Mouse (Mus musculus): Measurements from ENCODE around the gene Znrf2. TPM values are rescaled to one million over a fixed set of nuclear protein-coding genes. Genes with fewer than 3 reads are reported as not detected.

Znrf2 gene
- polyA plus RNA-seq, 1 experiment from 2014 or later = 6.2 TPM

GRCm38 (mm10) chr6:54830048-54830772 lies 13.5 kb downstream of the Znrf2 start:
- Histone ChIP-seq H3K9me3 (replicated peaks; ENCODE audit: control insufficient read depth, low read length, poor library complexity, severe bottlenecking) (no peaks in the 10 kb centered on the region), H3K9ac (ENCODE audit: low read depth, low read length) (no peak overlapping the region), H3K4me3 (ENCODE audit: low read depth, low read length) (no peak overlapping the region), H3K27ac (ENCODE audit: low read length) (no peak overlapping the region), H3K4me2 (ENCODE audit: low read length) (no peak overlapping the region), H3K4me1 (ENCODE audit: control insufficient read depth, insufficient read depth, low read length) (no peaks in the 10 kb centered on the region), H3K27me3 (ENCODE audit: control insufficient read depth, insufficient read depth, low read depth, low read length) (no peaks in the 10 kb centered on the region), H3K36me3 (ENCODE audit: control insufficient read depth, insufficient read depth, low read length) (no peaks in the 10 kb centered on the region)
- ATAC-seq = no peak
- 83% methylated on average over 7 of the region's 7 CpGs for WGBS

- Histone ChIP-seq H3K9me3 (replicated peaks; ENCODE audit: control insufficient read depth, low read length, poor library complexity, severe bottlenecking) (no peaks in the 10 kb centered on the region), H3K4me3 (ENCODE audit: low read depth, low read length) (no peak overlapping the region), H3K4me1 (ENCODE audit: control insufficient read depth, insufficient read depth, low read length) (no peaks in the 10 kb centered on the region), H3K9ac (ENCODE audit: low read depth, low read length) (no peak overlapping the region), H3K36me3 (ENCODE audit: control insufficient read depth, insufficient read depth, low read length) (no peaks in the 10 kb centered on the region), H3K27ac (ENCODE audit: low read length) (no peak overlapping the region), H3K27me3 (ENCODE audit: control insufficient read depth, insufficient read depth, low read depth, low read length) (no peaks in the 10 kb centered on the region), H3K4me2 (ENCODE audit: low read length) (no peak overlapping the region)
- WGBS = 68% methylated on average over 8 of the region's 8 CpGs
- ATAC-seq = no peak
Measured at GRCm38 (mm10) chr6:54831069-54831720, 14.5 kb downstream of the Znrf2 start.

- no peak overlapping the region for H3K4me2 ChIP-seq (ENCODE audit: low read length)
- no peaks in the 10 kb centered on the region for H3K9me3 ChIP-seq (replicated peaks; ENCODE audit: control insufficient read depth, low read length, poor library complexity, severe bottlenecking)
- H3K4me1 ChIP-seq (ENCODE audit: control insufficient read depth, insufficient read depth, low read length) = no peaks in the 10 kb centered on the region
- no peak overlapping the region for H3K9ac ChIP-seq (ENCODE audit: low read depth, low read length)
- 66% methylated on average over 2 of the region's 2 CpGs for WGBS
- H3K36me3 ChIP-seq (ENCODE audit: control insufficient read depth, insufficient read depth, low read length) = no peaks in the 10 kb centered on the region
- no peak overlapping the region for H3K4me3 ChIP-seq (ENCODE audit: low read depth, low read length)
- H3K27me3 ChIP-seq (ENCODE audit: control insufficient read depth, insufficient read depth, low read depth, low read length) = no peaks in the 10 kb centered on the region
- no peak for ATAC-seq
- no peak overlapping the region for H3K27ac ChIP-seq (ENCODE audit: low read length)
Measured at GRCm38 (mm10) chr6:54833427-54833826, 16.7 kb downstream of the Znrf2 start.

- Histone ChIP-seq H3K9ac (ENCODE audit: low read depth, low read length) (no peak overlapping the region), H3K4me2 (ENCODE audit: low read length) (no peak overlapping the region)
- no peak for ATAC-seq
Measured at GRCm38 (mm10) chr6:54836666-54837065, 19.9 kb downstream of the Znrf2 start.

DNA sequence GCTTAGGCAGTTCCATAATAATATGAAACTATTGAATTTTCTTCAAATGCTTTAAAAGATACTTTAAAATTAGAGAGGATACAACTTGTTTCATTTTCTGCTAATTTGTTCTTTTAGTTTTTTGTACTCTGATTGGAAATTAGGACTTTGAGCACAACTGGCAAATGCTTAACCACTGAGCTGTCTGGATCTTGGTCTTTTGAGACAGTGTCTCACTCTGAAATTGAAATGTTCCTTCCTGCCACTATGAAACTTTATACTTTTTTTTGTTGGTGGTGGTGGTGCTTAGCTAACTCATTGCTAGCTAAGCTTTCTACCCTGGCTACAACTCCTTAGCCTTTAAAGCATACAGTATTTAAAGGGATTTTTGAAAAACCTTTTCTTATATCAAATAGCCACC lies 24.7 kb downstream of the Znrf2 start:
- Histone ChIP-seq H3K27me3 (ENCODE audit: control insufficient read depth, insufficient read depth, low read depth, low read length) (no peaks in the 10 kb centered on the region), H3K9me3 (replicated peaks; ENCODE audit: control insufficient read depth, low read length, poor library complexity, severe bottlenecking) (peaks cover 7% of the 10 kb centered on the region; the same call in 1 of the 2 replicates), H3K4me1 (ENCODE audit: control insufficient read depth, insufficient read depth, low read length) (no peaks in the 10 kb centered on the region), H3K27ac (ENCODE audit: low read length) (no peak overlapping the region), H3K4me2 (ENCODE audit: low read length) (no peak overlapping the region), H3K36me3 (ENCODE audit: control insufficient read depth, insufficient read depth, low read length) (no peaks in the 10 kb centered on the region), H3K4me3 (ENCODE audit: low read depth, low read length) (no peak overlapping the region), H3K9ac (ENCODE audit: low read depth, low read length) (no peak overlapping the region)
- no peak for ATAC-seq

More at GRCm38 (mm10) chr6:54836666-54837065, 19.9 kb downstream of the Znrf2 start:
- no peak overlapping the region for H3K27ac ChIP-seq (ENCODE audit: low read length)
- no peak overlapping the region for H3K4me3 ChIP-seq (ENCODE audit: low read depth, low read length)
- H3K27me3 ChIP-seq (ENCODE audit: control insufficient read depth, insufficient read depth, low read depth, low read length) = no peaks in the 10 kb centered on the region
- no peaks in the 10 kb centered on the region for H3K36me3 ChIP-seq (ENCODE audit: control insufficient read depth, insufficient read depth, low read length)
- H3K9me3 ChIP-seq (replicated peaks; ENCODE audit: control insufficient read depth, low read length, poor library complexity, severe bottlenecking) = peaks cover 7% of the 10 kb centered on the region; the same call in 1 of the 2 replicates
- no peaks in the 10 kb centered on the region for H3K4me1 ChIP-seq (ENCODE audit: control insufficient read depth, insufficient read depth, low read length)

DNA sequence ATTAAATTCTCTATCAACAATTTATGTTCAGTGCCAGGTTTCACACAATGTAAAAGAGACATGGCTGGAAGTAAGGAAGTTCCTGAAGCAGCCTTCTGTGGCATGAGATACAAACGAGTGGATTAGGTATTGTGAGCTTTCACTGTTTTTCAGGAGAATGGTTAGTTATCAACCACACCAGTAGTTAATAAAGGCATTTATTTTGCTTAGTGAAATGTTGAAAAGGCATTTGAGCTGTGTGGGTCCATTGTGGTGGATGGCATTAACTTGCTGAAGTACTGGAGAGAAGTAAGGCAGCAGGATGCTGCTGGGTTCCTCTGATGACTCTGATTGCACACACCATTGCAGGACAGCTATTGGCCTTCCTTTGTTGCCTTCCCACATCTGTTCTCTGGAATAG lies 25.3 kb downstream of the Znrf2 start:
- ATAC-seq = no peak
- WGBS = 30% methylated on average over 1 of the region's 1 CpGs
- Histone ChIP-seq H3K36me3 (ENCODE audit: control insufficient read depth, insufficient read depth, low read length) (no peaks in the 10 kb centered on the region), H3K9ac (ENCODE audit: low read depth, low read length) (no peak overlapping the region), H3K27me3 (ENCODE audit: control insufficient read depth, insufficient read depth, low read depth, low read length) (no peaks in the 10 kb centered on the region), H3K4me1 (ENCODE audit: control insufficient read depth, insufficient read depth, low read length) (no peaks in the 10 kb centered on the region), H3K4me3 (ENCODE audit: low read depth, low read length) (no peak overlapping the region), H3K4me2 (ENCODE audit: low read length) (no peak overlapping the region), H3K27ac (ENCODE audit: low read length) (no peak overlapping the region), H3K9me3 (replicated peaks; ENCODE audit: control insufficient read depth, low read length, poor library complexity, severe bottlenecking) (peaks cover 7% of the 10 kb centered on the region; the same call in 1 of the 2 replicates)

DNA sequence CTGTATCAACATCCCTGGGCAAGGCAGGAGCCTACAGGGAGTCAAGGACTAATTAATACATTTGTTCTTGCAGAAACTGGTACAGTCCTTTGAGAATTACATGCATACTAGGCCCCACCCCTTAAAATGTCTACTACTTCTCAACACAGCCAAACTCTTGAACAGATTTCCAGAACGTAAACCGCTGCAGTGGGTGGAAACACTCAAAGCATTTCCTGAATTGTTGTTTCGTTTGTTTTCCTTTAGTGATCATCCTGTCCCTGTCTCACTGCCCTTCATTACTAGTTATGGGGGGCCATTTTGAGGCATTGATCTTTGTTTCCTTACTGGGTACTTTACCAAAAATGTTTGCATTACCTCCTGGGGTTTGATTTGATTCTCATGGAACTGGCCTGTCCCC lies 31.8 kb downstream of the Znrf2 start:
- Histone ChIP-seq H3K9ac (ENCODE audit: low read depth, low read length) (no peak overlapping the region), H3K27me3 (ENCODE audit: control insufficient read depth, insufficient read depth, low read depth, low read length) (no peaks in the 10 kb centered on the region), H3K4me3 (ENCODE audit: low read depth, low read length) (no peak overlapping the region), H3K9me3 (replicated peaks; ENCODE audit: control insufficient read depth, low read length, poor library complexity, severe bottlenecking) (no peaks in the 10 kb centered on the region), H3K4me2 (ENCODE audit: low read length) (no peak overlapping the region), H3K4me1 (ENCODE audit: control insufficient read depth, insufficient read depth, low read length) (peaks cover 13% of the 10 kb centered on the region), H3K27ac (ENCODE audit: low read length) (no peak overlapping the region), H3K36me3 (ENCODE audit: control insufficient read depth, insufficient read depth, low read length) (no peaks in the 10 kb centered on the region)
- 87% methylated on average over 3 of the region's 3 CpGs for WGBS
- ATAC-seq = no peak

- 41% methylated on average over 4 of the region's 4 CpGs for WGBS
- no peaks in the 10 kb centered on the region for H3K9me3 ChIP-seq (replicated peaks; ENCODE audit: control insufficient read depth, low read length, poor library complexity, severe bottlenecking)
- ATAC-seq = no peak
Measured at GRCm38 (mm10) chr6:54849179-54850156, 32.8 kb downstream of the Znrf2 start.

More at GRCm38 (mm10) chr6:54849179-54850156, 32.8 kb downstream of the Znrf2 start:
- Histone ChIP-seq H3K9ac (ENCODE audit: low read depth, low read length) (no peak overlapping the region), H3K27ac (ENCODE audit: low read length) (no peak overlapping the region), H3K4me1 (ENCODE audit: control insufficient read depth, insufficient read depth, low read length) (peaks cover 13% of the 10 kb centered on the region), H3K4me2 (ENCODE audit: low read length) (no peak overlapping the region), H3K4me3 (ENCODE audit: low read depth, low read length) (no peak overlapping the region), H3K36me3 (ENCODE audit: control insufficient read depth, insufficient read depth, low read length) (no peaks in the 10 kb centered on the region), H3K27me3 (ENCODE audit: control insufficient read depth, insufficient read depth, low read depth, low read length) (no peaks in the 10 kb centered on the region)
